Mouse (Mus musculus) E14TG2a.4 (cell line): ENCODE data around the gene Pparg.

Experiments
- CTCF ChIP-seq: conservative IDR thresholded peaks from 2 replicates; pipeline ENCODE4 v1.5.1; 2014; ENCODE audit warnings: low read length
- NANOG ChIP-seq: IDR thresholded peaks from 2 replicates; pipeline ENCODE4 v1.6.1; 2014; ENCODE audit warnings: borderline replicate concordance, low read length, mixed read lengths
- POU5F1 ChIP-seq: IDR thresholded peaks from 2 replicates; pipeline ENCODE4 v1.6.1; 2014; ENCODE audit warnings: low read length, borderline replicate concordance

- TF ChIP-seq CTCF (no peak), POU5F1 (no peak), NANOG (no peak)
These were observed 20.7 kb upstream of the Pparg start for GRCm38 (mm10) chr6:115340084-115340483.
